Mouse (Mus musculus): ENCODE results near the gene Jtb.

GRCm38 (mm10) chr3:90224331-90224730 is 7.1 kb upstream of the Jtb start:
- peak; percentile 34; the same call in 1 of the 2 replicates for TF ChIP-seq CTCF (IDR thresholded peaks at IDR 0.05; ENCODE audit: low read depth)
- TF ChIP-seq EP300 (optimal IDR thresholded peaks at IDR 0.05) = no peak

Measured in stomach, postnatal 0 days (tissue).